Mouse (Mus musculus) MEL (cell line): Measurements from ENCODE around the gene C130032M10Rik.

ENCODE experiments used
- CHD2 ChIP-seq: IDR thresholded peaks from 2 replicates; pipeline ENCODE4 v1.6.1; 2011; ENCODE audit warnings: low read length, improper control_type of control experiment
- MAX ChIP-seq: IDR thresholded peaks from 2 replicates; pipeline ENCODE4 v1.6.1; 2011; ENCODE audit warnings: low read length, improper control_type of control experiment
- MYC ChIP-seq: IDR thresholded peaks from 2 replicates; pipeline ENCODE4 v1.6.1; 2011; ENCODE audit warnings: low read depth, mild to moderate bottlenecking, low read length, improper control_type of control experiment, moderate library complexity
- POLR2A ChIP-seq, 2 experiments: IDR thresholded peaks; 2 replicates each; pipeline ENCODE4 v1.6.1; 2011 to 2012; ENCODE audit warnings: low read length in 2 of 2, mild to moderate bottlenecking in 2 of 2, control low read depth in 1 of 2, improper control_type of control experiment in 1 of 2, low read depth in 1 of 2, moderate library complexity in 1 of 2; ENCODE audit not compliant: control insufficient read depth in 1 of 2, insufficient read depth in 1 of 2, poor library complexity in 1 of 2

- TF ChIP-seq MAX (no peak), MYC (no peak), POLR2A (IDR thresholded peaks at IDR 0.05; ENCODE audit: control insufficient read depth in 1 of 2, insufficient read depth in 1 of 2, low read depth in 1 of 2, low read length in 2 of 2, poor library complexity in 1 of 2) (no peak), CHD2 (no peak)
Measured at GRCm38 (mm10) chr9:114525073-114525633, 9.7 kb downstream of the C130032M10Rik start.
